In the genomic region with DNA sequence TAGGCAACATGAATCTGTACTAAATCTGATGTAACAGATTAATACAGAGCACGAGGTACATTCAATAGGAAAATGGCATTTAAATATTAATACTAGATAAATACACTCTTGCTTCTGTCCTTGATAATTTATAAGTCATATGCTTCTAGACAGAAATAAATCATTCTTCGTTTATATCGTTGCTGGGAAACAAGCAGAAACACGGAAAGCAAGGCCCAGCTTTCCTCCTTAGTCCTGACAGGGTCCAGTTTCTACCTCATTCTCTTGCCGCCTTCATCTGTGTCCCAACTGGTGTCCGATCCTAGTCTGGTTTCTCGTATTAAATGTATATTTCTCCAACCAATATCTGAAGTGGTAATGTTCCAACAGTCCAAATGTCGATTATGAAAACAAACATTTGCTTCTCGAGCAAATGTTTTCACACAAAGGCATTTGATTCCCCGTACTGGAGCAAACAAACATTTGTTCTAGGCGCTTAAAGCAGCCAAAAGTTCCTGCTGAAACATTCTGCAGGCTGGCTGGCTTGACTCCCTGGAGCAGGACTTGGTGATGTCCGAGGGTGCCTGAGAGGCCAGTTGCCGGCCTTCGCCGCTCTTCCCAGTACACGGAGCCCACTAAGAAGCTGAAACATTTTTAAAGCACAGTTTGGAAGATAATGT, we compare ENCODE assay signal across 8 mouse cellular contexts.
DNase-seq lines count a peak whose midpoint lies in the region; ATAC-seq lines count a peak whose summit lies in the region.

No protein-coding gene starts in this region.

- no peaks in the 10 kb centered on the region for H3K9me3 ChIP-seq in forebrain, embryonic 10.5 days
- H3K9me3 ChIP-seq in forebrain, embryonic 16.5 days (ENCODE audit: control insufficient read depth, low read length), result no peaks in the 10 kb centered on the region
- H3K9me3 ChIP-seq in hindbrain, embryonic 15.5 days, result no peaks in the 10 kb centered on the region

- H3K9ac ChIP-seq in forebrain, embryonic 16.5 days (replicated peaks; ENCODE audit: low read depth, low read length), result no peak overlapping the region
- no peak overlapping the region for H3K9ac ChIP-seq in hindbrain, embryonic 15.5 days

- ATAC-seq in forebrain, embryonic 16.5 days, result no peak
- ATAC-seq in hindbrain, embryonic 15.5 days (ENCODE audit: low FRiP score, low read depth), result no peak

- no peak for DNase-seq in forebrain, embryonic 10.5 days (ENCODE audit: extremely low spot score, low spot score)
- DNase-seq in fibroblast of lung, adult 2 months (ENCODE audit: low read depth), result peak; percentile 7
- DNase-seq in lung, postnatal 25 days (ENCODE audit: low spot score), result peak; percentile 57
- no peak for DNase-seq in cerebellum, adult 11-12 months
- DNase-seq in c-Kit-positive CD71-positive TER-119-positive erythroid progenitor cells, embryonic 14.5 days (ENCODE audit: low spot score), result no peak
- DNase-seq in spleen, postnatal 4 days (ENCODE audit: low spot score in 2 of 2), result no peak

- no peak overlapping the region for H3K4me3 ChIP-seq in forebrain, embryonic 10.5 days
- H3K4me3 ChIP-seq in forebrain, embryonic 16.5 days (replicated peaks; ENCODE audit: low read length), result no peak overlapping the region
- H3K4me3 ChIP-seq in hindbrain, embryonic 15.5 days, result no peak overlapping the region

- no peak overlapping the region for H3K4me2 ChIP-seq in forebrain, embryonic 16.5 days (ENCODE audit: low read length)
- no peak overlapping the region for H3K4me2 ChIP-seq in hindbrain, embryonic 15.5 days

- H3K27me3 ChIP-seq in forebrain, embryonic 10.5 days (ENCODE audit: poor library complexity, severe bottlenecking), result peaks cover under 1% of the 10 kb centered on the region; the same call in 1 of the 2 replicates
- H3K27me3 ChIP-seq in forebrain, embryonic 16.5 days (replicated peaks; ENCODE audit: control insufficient read depth, insufficient read depth, low read length), result peaks cover 3% of the 10 kb centered on the region; the same call in 1 of the 2 replicates
- H3K27me3 ChIP-seq in hindbrain, embryonic 15.5 days, result no peaks in the 10 kb centered on the region

- peak overlapping the region; percentile 71 for H3K27ac ChIP-seq in forebrain, embryonic 10.5 days
- H3K27ac ChIP-seq in forebrain, embryonic 16.5 days (ENCODE audit: low read length), result no peak overlapping the region
- peak overlapping the region; percentile 55; the same call in 1 of the 2 replicates for H3K27ac ChIP-seq in hindbrain, embryonic 15.5 days (replicated peaks)

- 84% methylated on average over 16 of the region's 16 CpGs for WGBS in forebrain, embryonic 10.5 days
- 43% methylated on average over 16 of the region's 16 CpGs for WGBS in forebrain, embryonic 16.5 days
- WGBS in hindbrain, embryonic 15.5 days, result 46% methylated on average over 16 of the region's 16 CpGs

- H3K36me3 ChIP-seq in forebrain, embryonic 10.5 days (replicated peaks), result no peaks in the 10 kb centered on the region
- no peaks in the 10 kb centered on the region for H3K36me3 ChIP-seq in forebrain, embryonic 16.5 days (ENCODE audit: control insufficient read depth, insufficient read depth)
- no peaks in the 10 kb centered on the region for H3K36me3 ChIP-seq in hindbrain, embryonic 15.5 days

- H3K4me1 ChIP-seq in forebrain, embryonic 10.5 days, result peaks cover 32% of the 10 kb centered on the region
- H3K4me1 ChIP-seq in forebrain, embryonic 16.5 days (replicated peaks; ENCODE audit: control insufficient read depth, insufficient read depth, low read length), result peaks cover 15% of the 10 kb centered on the region
- peaks cover 24% of the 10 kb centered on the region for H3K4me1 ChIP-seq in hindbrain, embryonic 15.5 days (replicated peaks)

Comparison
In these comparisons a context has a peak if more than half of its experiments do, and no peak if none do; other contexts are left out.
1. DNase-seq: peak in fibroblast of lung, adult 2 months (single experiment) and lung, postnatal 25 days (single experiment); none in forebrain, embryonic 10.5 days (single experiment), cerebellum, adult 11-12 months (single experiment), c-Kit-positive CD71-positive TER-119-positive erythroid progenitor cells, embryonic 14.5 days (single experiment) and spleen, postnatal 4 days (0 of 2).